Mouse (Mus musculus) adrenal gland, adult 18-20 months (tissue): Measurements from ENCODE around the gene Plbd2. TPM values are rescaled to one million over a fixed set of nuclear protein-coding genes. Genes with fewer than 3 reads are reported as not detected.

Experiments
- DNase-seq, 2 experiments: peaks; one replicate each; pipeline ENCODE4 v3.0.0; 2021 to 2022; ENCODE audit warnings: low spot score in 2 of 2
- long read RNA-seq, 2 experiments: library from polyadenylated mRNA; stranded (forward); transcript quantifications; one replicate each; pipeline ENCODE4 v2.0.0; 2021
- total RNA-seq, 2 experiments: library from RNA; stranded (reverse); gene quantifications; 1 replicate in 1 of 2; 2 replicates in 1 of 2; pipeline ENCODE4 v1.2.3; 2021

The Plbd2 gene
- 10 to 100 TPM; 76.9 to 90.1 TPM for total RNA-seq
- long read RNA-seq, experiment 1, full-length matches to known transcripts, result 113 of 133 reads
- long read RNA-seq, experiment 1, partial matches to known transcripts, result 3 of 133 reads
- long read RNA-seq, experiment 1, other reads (novel, unspliced or antisense), result 17 of 133 reads
- long read RNA-seq, experiment 2, full-length matches to known transcripts, result 156 of 192 reads
- long read RNA-seq, experiment 2, partial matches to known transcripts, result 21 of 192 reads
- long read RNA-seq, experiment 2, other reads (novel, unspliced or antisense), result 15 of 192 reads

DNA sequence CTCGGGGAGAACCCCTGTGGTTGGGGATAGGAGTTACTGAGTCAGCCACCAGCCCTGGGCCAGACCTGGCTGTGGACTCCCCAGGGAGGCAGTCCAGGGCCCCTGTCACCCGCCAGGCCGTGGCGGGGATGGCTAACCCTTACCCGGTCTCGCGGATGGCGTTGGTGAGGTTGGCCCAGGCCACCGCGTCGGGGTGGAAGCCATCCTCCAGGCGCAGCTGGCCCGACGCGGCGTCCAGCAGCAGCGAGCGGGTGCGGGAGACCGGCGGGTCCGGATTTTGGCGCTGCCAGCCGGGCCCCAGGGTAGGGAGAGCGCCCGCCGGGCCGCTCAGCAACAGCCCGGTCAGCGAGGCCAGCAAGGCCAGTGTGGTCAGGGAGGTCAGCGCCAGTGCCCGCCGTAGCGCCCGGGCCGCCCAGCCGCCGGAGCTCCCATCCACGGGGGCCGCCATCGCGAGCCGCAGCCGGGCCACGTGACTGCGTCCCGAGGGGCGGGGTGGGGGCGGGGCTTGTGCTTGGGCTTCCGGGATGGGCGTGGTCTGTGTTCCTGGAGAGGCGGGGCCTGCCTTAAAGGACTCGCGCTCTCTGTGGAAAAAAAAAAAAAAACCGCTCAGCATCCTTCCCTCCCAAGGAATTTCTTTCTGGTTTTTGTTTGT, at the start of gene Plbd2:
TSS of gene Plbd2 (minus strand) at position 482 of the 652 bp plus-strand sequence.
- peak; percentile 77 to 79 for DNase-seq

DNA sequence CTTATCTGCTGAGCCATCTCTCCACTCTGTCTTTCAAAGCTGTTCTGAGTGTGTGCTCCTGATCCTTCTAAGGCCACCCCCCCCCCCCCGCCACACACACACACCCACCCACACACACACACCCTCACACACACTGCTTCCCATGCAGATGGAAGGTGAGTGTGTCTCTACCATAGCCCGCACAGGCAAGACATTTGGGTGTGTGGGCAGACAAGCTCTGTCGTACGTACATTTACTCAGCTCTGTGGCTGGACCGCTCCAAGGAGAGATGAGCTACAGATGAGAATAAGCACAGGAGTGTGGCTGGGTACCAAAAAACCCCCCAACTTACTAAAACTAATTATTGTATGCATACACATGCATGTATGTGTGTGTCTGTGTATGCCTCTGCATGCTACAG, 47.2 kb upstream of the Plbd2 start:
- no peak for DNase-seq

DNA sequence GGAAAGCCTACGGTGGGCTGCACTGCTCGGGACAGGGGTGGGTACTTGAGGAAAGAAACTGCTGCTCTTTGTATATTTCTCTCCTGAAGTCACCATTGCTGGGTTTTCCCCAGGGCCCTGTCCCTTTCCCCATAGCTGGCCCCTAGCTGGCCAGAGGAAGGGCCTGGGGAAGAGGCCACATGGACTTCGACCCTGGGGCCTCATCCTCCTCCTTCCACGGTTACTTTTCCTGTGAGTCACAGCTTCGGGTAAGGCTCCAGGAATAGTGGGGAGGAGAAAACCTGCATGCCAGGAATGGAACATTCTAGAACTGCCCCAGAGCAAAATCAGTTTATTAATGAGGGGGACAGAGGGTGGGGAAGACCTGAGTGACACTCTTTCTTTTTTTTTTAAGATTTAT, 46.7 kb upstream of the Plbd2 start:
- no peak for DNase-seq

DNA sequence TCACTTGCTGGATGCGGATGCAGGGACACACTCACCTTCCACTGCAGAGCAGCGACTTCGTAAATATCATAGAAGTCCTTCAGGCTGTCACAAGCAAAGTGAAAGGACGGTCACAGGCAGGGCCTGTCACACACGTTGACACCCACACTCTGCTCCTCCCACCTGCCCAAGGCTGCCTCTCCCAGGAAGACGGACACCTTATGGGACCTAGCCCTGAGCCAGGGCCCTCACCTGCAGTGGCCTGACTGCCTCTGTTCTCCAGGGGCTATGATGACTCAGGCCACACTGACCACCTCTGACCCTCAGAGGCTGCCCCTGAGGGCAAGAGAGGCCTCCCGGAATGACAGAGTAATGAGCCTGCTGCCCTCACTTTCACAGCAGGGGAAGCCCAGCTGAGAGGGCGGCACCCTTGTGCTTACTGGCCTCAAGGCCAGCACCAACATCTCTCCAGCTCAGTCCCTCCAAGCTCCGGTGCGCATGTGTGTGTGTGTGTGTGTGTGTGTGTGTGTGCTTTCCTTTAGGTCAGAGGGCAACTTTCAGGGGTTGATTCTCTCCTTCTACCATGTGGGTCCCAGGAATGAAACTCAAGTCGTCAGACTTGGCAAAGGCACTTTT, 44.9 kb upstream of the Plbd2 start:
- no peak for DNase-seq

DNA sequence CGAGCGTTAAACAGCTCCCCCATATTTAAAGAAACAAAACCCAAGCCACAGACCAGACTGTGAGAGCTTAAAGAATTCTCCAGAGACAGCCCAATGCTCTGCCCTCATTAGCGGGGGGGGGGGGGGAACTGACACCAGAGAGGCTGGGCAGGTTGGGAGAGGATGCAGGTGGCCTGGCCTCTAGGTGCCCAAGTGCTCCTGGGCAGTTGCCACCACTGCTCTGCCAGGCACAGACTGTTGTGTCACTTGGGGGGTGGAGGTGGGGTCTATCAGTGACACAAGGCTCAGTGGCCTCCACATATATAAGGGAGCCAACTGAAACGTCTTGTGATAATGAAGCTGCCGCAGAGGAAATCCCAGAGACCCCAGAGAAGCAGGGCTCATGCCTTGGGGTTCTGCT, 33.2 kb upstream of the Plbd2 start:
- no peak for DNase-seq

DNA sequence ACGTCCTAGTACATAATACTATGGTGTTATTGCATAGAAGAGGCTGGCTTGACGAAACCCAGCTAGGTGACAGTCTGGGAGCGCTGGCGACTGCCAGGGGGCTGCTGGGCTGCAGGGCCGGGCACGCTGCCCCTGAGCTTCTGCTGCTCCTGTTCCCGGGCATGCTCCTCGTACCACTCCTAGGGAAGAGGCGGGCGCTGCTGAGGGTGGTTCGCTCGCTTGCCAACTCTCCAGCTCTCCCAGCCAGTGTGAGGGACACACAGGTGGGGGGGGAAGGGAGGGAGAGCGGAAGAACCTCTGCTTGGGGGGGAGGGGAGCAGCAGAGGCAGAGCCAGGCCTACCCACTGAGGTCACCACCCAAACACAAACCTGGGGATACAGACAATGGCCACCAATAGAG, 32.6 kb upstream of the Plbd2 start:
- DNase-seq, result no peak

DNA sequence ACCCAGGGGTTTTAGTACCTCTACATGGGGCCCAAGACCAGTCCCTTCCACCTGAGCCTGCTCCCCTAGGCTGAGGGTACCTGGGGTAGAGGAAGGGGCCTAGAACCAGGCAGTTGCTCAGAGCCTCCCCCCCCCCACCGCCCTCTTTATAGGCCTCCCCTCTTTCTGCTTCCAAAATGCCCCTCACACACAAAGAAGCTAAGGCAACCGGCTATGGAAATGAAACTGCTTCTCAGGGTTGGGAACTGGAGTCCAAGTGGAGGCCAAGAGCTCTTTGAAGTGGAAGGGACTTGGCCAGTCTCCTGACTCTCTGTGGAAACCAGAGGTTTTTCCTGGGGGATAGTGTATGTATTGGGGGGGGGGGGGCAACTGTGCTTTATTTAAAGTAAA, 31.3 kb upstream of the Plbd2 start:
- no peak for DNase-seq

DNA sequence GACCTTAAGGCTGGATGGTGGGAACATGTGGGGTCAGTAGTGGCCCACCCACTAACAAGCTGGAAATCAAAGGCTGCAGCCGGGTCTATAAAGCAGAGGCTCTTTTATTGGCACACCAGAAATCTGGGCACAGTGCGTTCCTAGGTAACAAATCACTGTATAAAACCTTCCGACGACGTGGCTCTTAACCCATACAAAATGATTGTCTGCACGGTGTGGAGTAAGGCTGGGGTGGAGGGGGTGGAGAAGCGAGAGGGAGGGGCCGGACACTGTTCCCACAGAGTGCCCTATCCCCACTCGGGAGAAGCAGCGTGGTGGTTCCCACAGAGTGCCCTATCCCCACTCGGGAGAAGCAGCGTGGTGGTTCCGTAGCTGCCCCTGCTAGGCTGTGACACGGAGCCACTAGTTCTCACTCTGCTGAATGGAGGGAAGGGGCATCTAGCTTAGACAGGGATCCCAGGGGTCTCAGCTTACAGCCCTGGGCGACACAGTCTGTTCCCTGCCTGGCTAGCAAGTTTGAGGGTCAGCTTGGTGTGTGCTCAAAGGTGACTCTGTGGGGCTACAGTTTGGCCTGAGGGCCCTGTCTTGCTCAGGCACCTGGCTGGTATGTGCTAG, 30.8 kb upstream of the Plbd2 start:
- DNase-seq, result no peak

DNA sequence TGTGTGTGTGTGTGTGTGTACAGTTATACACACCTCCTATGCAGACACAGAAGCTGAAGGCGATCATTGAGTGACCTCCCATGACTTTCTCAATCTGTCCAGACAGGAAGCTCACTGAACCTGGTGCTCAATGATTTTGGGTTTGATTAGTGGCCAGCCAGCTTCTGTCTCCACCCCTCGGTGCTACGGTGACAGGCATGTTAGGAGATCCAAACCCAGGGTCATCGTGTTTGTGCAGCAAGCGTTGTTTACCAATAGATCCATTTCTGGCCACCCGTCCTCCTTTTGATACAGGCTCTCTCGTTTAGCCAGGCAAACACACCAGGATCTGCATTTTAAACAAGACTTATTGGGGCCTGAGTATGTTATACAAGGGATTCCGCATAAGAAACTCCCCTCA, 28.2 kb upstream of the Plbd2 start:
- no peak for DNase-seq

DNA sequence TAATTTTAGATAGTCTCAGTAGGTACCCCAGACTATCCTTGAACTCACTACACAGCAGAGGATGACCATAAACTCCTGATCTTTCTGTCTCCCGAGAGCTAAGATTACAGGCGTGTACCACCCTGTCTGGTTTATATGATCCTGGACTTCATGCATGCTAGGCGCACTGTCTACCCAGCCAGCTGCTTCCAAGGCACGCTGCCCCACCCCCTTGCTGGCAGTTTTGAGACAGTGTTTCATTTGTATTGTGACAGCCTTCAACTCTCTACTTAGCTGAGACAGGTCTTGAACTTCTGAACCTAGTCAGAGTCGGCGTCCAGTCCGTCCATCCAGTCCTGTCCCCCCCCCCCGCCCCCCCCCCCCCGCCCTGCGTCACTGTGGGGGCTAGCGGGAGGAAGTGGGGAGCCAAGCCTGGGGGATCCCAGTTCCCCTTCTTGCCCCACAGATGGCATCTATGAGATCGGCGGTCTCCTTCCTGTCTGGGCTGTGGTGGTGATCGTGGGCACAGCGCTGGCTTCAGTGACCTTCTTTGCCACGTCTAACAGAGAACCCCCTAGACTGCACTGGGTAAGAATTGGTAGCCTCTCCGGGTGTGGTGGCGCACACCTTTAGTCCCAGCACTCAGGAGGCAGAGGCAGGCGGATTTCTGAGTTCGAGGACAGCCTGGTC, 24.0 kb upstream of the Plbd2 start:
- DNase-seq, result no peak

DNA sequence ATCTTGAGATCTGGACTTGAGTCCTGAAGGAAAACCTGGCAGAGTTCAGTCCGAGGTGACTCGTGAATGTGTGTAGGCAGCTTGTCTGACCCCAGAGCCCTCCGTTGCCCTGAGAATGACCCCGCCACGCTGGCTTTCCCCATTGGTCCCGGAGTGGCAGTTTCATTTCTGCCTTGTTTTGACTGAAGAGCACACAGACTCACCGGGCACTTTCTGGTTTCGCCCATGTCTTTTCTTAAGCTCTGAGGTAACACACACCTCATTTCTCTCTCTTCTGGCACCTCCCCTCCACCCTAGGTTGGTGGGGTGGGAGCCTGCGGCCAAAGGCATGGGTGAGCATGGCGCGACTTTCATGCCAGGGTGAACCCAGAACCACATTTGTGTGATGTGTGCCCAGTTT, 22.9 kb upstream of the Plbd2 start:
- no peak for DNase-seq

DNA sequence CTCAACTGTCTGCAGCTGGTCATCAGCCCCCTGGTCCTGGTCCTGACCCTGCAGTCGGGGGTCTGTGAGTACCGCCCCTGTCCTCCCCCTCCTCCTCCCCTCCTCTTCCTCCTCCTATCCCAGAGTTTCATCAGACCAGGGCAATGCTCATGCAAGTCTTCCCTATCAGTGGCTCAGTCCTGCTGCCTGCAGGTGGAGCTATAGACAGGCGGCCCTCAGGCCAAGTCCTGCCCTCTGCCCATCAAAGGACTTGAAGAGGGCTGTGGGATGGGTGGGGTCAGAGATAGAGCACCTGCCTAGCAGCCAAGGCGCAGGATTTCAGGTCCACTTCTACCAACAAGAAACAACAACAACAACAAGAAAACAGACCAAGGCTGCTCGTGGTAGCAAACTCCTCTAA, 22.3 kb upstream of the Plbd2 start:
- no peak for DNase-seq

DNA sequence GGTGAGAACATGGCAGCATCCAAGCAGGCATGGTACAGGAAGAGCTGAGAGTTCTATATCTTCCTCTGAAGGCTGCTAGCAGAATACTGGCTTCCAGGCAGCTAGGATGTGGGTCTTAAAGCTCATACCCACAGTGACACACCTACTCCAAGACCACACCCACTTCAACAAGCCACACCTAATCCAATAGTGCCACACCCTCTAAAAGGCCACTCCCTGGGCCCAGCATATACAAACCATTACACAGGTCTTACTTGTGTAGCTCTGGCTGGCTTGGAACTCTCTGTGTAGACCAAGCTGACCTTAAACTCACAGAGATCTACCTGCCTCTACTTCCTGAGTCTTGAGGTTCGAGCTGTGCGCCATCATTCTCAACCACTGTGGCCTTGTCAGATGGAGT, 21.3 kb upstream of the Plbd2 start:
- no peak for DNase-seq

DNA sequence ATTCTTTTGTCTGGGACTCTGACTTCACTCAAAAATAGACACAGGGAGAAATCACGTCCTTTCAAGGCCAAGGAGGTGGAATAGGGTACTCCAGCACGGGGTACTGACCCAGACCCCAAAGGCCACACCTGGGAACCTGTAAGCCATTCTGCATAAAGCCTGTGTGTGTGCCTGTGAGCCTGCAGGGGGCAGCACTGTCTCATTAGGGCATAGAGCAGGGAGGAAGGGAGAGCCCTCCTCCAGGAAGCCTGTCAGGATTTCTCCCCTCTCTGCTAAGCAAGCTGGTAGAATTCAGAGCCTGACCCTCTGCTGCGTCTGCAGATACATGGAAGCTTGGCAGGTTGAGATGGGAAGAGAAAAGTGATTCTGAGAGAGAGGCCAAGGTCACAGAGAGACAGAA, 19.2 kb upstream of the Plbd2 start:
- DNase-seq, result peak in 1 of 2 experiments; percentile 46

DNA sequence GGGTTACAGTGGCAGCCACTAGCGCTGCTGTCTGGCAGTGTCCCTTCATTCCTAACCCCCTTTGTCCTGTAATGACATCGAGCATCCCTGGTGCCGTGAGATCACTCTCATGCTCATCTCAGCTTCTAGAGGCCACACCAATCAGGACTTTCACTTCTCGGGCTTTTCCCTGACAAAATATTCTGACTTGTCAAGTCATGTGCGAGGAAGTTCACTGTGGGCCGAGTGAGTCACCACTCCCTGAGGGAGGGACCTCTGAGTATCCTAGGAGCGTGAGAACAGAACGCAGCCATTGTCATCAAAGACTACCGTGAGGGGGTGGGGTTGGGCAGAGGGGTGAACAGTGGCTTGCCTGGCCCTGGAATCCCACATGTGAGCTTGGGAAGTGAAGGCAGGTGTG, 14.1 kb upstream of the Plbd2 start:
- peak in 1 of 2 experiments; percentile 44 for DNase-seq

DNA sequence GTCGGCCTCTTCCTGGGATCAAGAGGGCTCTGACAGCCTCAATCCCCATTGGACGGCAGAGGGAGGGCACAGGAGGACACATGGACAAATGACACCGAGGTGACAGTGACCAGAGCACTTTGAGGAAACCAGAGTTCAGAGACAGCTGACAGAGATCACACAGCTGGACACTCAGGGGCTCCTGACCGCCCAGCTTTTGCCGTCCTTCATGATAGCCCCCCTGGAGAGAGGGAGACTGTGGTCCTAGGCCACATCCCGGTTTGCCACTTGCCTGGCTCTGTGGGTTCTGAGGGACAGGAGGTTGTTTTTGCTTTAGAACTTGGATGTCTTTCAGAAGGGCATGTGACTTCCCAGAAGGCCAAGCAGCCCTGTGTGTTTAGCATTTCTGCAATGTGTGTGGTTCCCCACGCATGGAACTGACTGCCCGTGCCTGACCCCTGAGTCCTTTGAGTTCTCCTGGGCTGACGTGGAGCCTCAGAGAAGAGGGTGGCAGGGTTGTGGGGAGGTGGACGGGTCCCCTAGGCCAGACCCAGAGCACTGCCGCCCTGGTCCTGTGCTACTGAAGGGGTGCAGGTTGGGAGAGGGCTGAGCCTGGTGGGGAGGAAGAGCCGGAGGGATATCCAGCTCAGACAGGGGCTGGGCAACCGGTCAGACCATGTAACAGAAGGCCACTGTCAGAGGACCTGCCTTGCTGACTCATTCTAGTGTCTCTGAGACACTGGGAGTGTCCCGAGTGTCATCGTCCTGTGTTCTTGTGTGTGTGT, 13.0 kb upstream of the Plbd2 start:
- DNase-seq, result peak in 1 of 2 experiments; percentile 40

DNA sequence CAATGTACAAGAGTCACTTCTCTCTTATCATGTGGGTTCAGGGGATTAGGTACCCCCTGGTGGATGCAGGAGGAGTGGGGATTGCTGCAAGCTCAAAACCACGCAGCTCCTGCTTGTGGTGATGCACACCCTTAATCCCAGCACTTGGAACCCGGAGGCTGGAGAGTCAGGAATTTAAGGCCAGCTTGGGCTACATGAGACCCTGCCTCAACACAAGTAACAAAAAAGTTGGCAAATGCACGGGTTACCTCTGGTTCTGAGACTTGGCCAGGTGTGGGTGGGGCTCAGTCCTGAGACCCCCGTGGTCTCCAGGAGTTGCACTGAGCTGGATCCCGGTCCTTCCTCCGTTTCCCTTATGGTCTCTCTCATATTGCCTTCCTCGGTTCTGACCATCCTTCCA, 12.0 kb upstream of the Plbd2 start:
- DNase-seq, result no peak

DNA sequence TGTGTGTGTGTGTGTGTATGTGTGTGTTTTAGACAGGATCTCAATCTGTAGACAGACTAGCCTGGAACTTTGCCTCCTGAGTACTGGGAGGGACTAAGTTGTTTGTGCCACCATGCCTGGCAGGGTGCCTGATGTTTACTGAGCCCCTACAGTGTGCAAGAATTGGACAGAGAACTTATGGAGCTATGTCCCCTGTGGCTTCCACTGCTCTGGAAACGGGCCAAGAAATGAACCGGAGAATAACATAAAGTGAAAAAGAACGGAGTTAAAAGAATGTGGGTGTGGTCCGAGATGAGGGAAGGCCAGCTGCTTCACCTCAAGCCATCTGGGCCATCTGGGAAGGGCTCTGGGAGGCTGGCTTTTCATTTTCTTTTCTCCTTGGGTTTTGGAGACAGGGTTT, 11.3 kb upstream of the Plbd2 start:
- no peak for DNase-seq

DNA sequence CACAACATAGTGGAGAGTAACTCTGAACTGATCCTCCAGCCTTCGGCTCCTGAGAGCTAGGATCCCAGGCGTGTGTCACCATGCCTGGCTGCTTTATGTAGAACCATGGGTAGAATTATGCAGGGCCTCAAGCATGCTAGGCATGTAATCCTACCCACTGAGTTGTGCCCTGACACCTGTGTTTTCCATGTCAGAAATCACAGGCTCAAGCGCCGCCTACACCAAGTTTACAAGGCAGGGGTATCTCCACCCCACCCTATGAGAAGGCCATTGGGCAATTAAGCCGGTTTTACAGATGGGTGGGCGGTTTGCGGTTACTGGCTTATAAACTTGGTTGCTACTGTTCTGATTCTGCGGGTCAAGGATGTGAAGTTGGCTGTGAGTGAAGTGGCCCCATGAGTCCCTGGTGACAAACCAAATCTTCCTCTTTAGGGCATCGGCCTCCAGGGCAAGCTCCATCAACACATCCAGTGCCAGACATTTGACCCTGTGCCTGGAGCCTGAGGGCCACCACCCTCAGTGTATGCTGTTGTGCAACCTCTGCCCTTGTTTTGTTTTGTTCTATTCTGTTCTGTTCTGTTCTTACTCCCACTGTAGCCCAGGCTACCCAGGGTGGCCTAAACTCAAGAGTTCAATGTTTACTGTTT, 10.7 kb upstream of the Plbd2 start:
- no peak for DNase-seq

DNA sequence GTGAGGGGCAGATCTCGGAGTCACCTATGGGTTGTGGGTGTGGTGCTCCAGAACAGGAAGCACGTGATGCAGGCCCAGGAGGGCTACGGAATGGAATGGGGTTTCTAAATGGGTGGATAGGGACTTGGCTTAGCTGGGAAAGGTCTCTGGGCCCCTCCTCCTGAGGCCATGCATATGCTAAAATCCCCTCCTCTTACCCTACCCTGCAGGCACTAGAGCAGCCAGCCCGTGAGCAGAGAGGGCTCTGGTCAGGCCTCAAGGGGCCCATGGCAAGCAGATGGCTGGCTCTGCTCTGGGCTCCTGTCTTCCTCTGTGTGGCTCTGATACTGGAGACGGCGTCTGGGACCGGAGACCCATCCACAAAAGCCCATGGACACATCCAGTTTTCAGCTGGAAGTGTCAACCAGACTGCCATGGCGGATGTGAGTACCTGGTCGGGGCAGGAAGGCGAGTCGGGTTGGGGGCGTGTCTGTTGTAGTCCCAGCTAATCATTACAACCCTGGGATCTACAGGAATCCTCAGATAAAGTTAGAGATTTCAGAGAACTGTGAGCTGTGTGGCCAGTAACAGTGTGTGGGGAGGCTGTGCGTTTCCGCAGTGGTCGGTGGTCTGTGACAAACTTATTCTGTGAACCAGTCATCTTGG, 9.6 kb upstream of the Plbd2 start:
- no peak for DNase-seq
